Mouse (Mus musculus): ENCODE results near the gene Hspa1b. TPM values are rescaled to one million over a fixed set of nuclear protein-coding genes. Genes with fewer than 3 reads are reported as not detected.
"Not testable (repeated sequence)": the region's sequence is repeated elsewhere in the genome, so short reads cannot be mapped to it uniquely, and the experiment has no call there.

The Hspa1b gene
- polyA plus RNA-seq, 1 experiment from 2014 or later: 0.16 TPM

GRCm38 (mm10) chr17:35002153-35002865, 43.3 kb upstream of the Hspa1b start:
- H3K4me3 ChIP-seq (ENCODE audit: low read depth, low read length): peak overlapping the region; percentile 92
- H3K27ac ChIP-seq (ENCODE audit: low read depth): peak overlapping the region; percentile 97
- peak; percentile 23 for DNase-seq
- no peaks in the 10 kb centered on the region for H3K27me3 ChIP-seq (ENCODE audit: insufficient read depth, low read length)
- no peak for ATAC-seq (ENCODE audit: insufficient read depth)
- H3K4me2 ChIP-seq: peak overlapping the region; percentile 96
- H3K9ac ChIP-seq: peak overlapping the region; percentile 96
- 4% methylated on average over 12 of the region's 12 CpGs for WGBS
- TF ChIP-seq CTCF (IDR thresholded peaks at IDR 0.05; ENCODE audit: low read depth): no peak
- peaks cover 59% of the 10 kb centered on the region for H3K36me3 ChIP-seq (ENCODE audit: insufficient read depth)
- H3K9me3 ChIP-seq (ENCODE audit: low read depth, low read length): no peaks in the 10 kb centered on the region
- H3K4me1 ChIP-seq (ENCODE audit: insufficient read depth): peaks cover 23% of the 10 kb centered on the region

DNA sequence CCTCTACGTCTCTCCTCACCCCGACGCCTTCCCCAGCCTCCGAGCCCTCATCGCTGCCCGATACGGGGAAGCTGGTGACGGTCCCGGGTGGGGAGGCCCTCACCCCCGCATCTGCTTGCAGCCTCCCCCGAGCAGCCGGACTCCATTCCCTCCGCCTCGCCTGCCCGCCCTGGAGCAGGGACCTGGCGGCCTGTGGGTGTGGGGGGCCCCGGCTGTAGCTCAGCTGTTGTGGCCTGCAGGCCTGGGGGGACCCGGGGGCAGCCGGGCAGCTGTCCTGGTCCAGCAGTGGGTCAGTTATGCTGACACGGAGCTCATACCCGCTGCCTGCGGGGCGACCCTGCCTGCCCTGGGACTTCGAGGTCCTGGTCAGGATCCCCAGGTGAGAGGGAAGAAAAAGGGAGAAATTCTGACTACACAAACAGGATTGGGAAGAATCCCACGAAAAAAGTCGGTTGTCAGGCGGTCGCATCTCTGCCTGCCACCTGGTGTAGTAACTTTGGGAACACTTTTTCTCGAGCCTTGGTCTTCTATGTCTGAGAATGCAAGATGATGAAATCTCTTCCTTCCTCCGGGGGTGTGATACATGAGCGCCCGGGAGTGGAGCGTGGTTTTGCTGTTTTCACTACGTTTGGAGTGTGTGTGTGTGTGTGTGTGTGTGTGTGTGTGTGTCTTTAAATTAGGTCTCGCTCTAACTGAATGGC, 42.6 kb upstream of the Hspa1b start:
- Histone ChIP-seq H3K4me1 (ENCODE audit: insufficient read depth) (peaks cover 23% of the 10 kb centered on the region), H3K4me3 (ENCODE audit: low read depth, low read length) (peak overlapping the region; percentile 92), H3K27ac (ENCODE audit: low read depth) (peak overlapping the region; percentile 97), H3K9me3 (ENCODE audit: low read depth, low read length) (no peaks in the 10 kb centered on the region), H3K9ac (peak overlapping the region; percentile 96), H3K4me2 (peak overlapping the region; percentile 96), H3K27me3 (ENCODE audit: insufficient read depth, low read length) (no peaks in the 10 kb centered on the region), H3K36me3 (ENCODE audit: insufficient read depth) (peaks cover 53% of the 10 kb centered on the region)
- peak; percentile 63 for DNase-seq
- whole genome bisulfite sequencing: 1% methylated on average over 35 of the region's 35 CpGs
- no peak for TF ChIP-seq CTCF (IDR thresholded peaks at IDR 0.05; ENCODE audit: low read depth)
- peak; percentile 13 for ATAC-seq (ENCODE audit: insufficient read depth)

GRCm38 (mm10) chr17:35000717-35001451, 41.8 kb upstream of the Hspa1b start, which contains the start of gene Vars:
Gene Vars, plus strand, starts transcription at chr17:35000987.
- no peak for TF ChIP-seq CTCF (IDR thresholded peaks at IDR 0.05; ENCODE audit: low read depth)
- H3K27me3 ChIP-seq (ENCODE audit: insufficient read depth, low read length): no peaks in the 10 kb centered on the region
- peaks cover 50% of the 10 kb centered on the region for H3K36me3 ChIP-seq (ENCODE audit: insufficient read depth)
- DNase-seq: peak; percentile 96
- peaks cover 23% of the 10 kb centered on the region for H3K4me1 ChIP-seq (ENCODE audit: insufficient read depth)
- H3K9me3 ChIP-seq (ENCODE audit: low read depth, low read length): no peaks in the 10 kb centered on the region
- H3K27ac ChIP-seq (ENCODE audit: low read depth): peak within 1 kb of the TSS; percentile 97
- peak within 1 kb of the TSS; percentile 92 for H3K4me3 ChIP-seq (ENCODE audit: low read depth, low read length)
- peak; percentile 94 for ATAC-seq (ENCODE audit: insufficient read depth)
- peak within 1 kb of the TSS; percentile 96 for H3K4me2 ChIP-seq
- under 1% methylated on average over 81 of the region's 83 CpGs for WGBS
- H3K9ac ChIP-seq: peak within 1 kb of the TSS; percentile 96

- H3K27me3 ChIP-seq (ENCODE audit: insufficient read depth, low read length); ATAC-seq (ENCODE audit: insufficient read depth); H3K9me3 ChIP-seq (ENCODE audit: low read depth, low read length): not testable (repeated sequence)
- Histone ChIP-seq H3K4me1 (ENCODE audit: insufficient read depth) (peaks cover 23% of the 10 kb centered on the region), H3K4me3 (ENCODE audit: low read depth, low read length) (peak overlapping the region; percentile 92), H3K36me3 (ENCODE audit: insufficient read depth) (peaks cover 45% of the 10 kb centered on the region), H3K27ac (ENCODE audit: low read depth) (peak overlapping the region; percentile 97), H3K4me2 (peak overlapping the region; percentile 96), H3K9ac (peak overlapping the region; percentile 96)
- peak; percentile 60 for DNase-seq
- WGBS: 11% methylated on average over 29 of the region's 32 CpGs
Measured at GRCm38 (mm10) chr17:34999871-35000716, 41.1 kb upstream of the Hspa1b start.

DNA sequence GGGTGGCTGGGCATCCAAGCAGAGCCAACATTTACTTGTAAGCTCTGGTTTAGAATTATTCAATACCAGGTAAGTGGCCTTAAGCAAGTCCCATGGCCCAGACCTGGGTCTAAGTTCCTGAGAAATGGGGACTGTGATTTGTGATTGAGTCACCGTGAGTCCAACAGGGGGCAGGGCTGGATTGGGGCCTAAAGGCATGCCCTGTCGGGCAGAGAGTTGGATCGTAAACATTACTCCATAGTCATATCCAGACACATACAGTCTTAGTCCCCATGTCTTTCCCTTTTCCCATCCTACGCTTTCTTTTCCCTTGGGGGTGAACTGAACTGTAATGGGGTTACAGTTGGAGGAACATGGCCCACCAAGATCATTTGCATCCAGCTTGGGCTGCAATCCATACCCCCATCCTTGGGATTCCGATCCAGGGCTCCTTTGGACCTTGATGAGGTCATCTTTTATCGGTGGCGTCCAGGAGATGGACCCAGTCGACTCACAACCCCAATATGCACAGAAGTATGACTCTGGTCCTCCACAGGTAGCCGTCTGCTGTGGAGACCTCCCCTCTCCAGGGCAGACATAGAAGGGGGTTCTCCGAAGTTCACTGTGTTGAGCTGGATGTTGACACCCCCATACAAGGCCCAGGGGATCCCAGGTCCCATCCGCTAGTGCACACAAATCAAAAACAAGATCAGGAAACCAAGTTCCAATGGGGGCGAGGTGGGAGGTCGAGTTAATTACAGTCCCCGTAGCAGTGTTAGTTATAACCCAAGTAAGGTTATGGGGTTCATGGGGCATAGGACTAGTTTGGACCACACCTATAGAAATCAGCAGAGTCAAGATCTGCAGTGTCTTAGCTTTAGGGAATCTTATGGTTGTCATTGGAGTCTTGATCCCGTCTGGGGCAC, 39.7 kb upstream of the Hspa1b start:
- no peak for TF ChIP-seq CTCF (IDR thresholded peaks at IDR 0.05; ENCODE audit: low read depth)
- 91% methylated on average over 15 of the region's 15 CpGs for WGBS
- H3K36me3 ChIP-seq (ENCODE audit: insufficient read depth): peaks cover 33% of the 10 kb centered on the region
- ATAC-seq (ENCODE audit: insufficient read depth): no peak
- H3K27ac ChIP-seq (ENCODE audit: low read depth): no peak overlapping the region
- no peak for DNase-seq
- H3K9me3 ChIP-seq (ENCODE audit: low read depth, low read length): no peaks in the 10 kb centered on the region
- H3K4me1 ChIP-seq (ENCODE audit: insufficient read depth): peaks cover 23% of the 10 kb centered on the region
- H3K4me2 ChIP-seq: peak overlapping the region; percentile 96
- peak overlapping the region; percentile 80 for H3K9ac ChIP-seq
- H3K4me3 ChIP-seq (ENCODE audit: low read depth, low read length): peak overlapping the region; percentile 92
- no peaks in the 10 kb centered on the region for H3K27me3 ChIP-seq (ENCODE audit: insufficient read depth, low read length)

DNA sequence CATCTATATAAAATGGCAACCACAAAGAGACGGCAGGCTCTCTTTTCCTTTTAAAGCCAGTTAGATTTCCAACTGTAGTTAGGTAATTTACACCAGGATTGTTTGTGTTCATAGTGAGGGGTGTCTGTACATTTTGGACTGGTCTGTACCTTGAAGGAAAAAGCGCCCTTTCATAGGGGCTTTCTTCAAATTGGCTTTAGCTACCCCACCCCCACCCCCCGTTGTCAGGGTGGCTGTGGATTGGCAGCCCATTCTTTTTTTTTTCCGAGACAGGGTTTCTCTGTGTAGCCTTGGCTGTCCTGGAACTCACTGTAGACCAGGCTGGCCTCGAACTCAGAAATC, 38.1 kb upstream of the Hspa1b start:
- H3K4me1 ChIP-seq (ENCODE audit: insufficient read depth): peaks cover 13% of the 10 kb centered on the region; the same call in 1 of the 2 replicates
- no peaks in the 10 kb centered on the region for H3K9me3 ChIP-seq (ENCODE audit: low read depth, low read length)
- H3K27ac ChIP-seq (ENCODE audit: low read depth): no peak overlapping the region
- DNase-seq: no peak
- peaks cover 29% of the 10 kb centered on the region for H3K36me3 ChIP-seq (ENCODE audit: insufficient read depth)
- no peaks in the 10 kb centered on the region for H3K27me3 ChIP-seq (ENCODE audit: insufficient read depth, low read length)
- ATAC-seq (ENCODE audit: insufficient read depth): no peak
- 0 out of 2 replicates have a peak overlapping the region, but pooled peaks have one; percentile 6 for H3K4me3 ChIP-seq (ENCODE audit: low read depth, low read length)
- no peak for TF ChIP-seq CTCF (IDR thresholded peaks at IDR 0.05; ENCODE audit: low read depth)
- H3K4me2 ChIP-seq: peak overlapping the region; percentile 96
- 86% methylated on average over 5 of the region's 5 CpGs for WGBS
- H3K9ac ChIP-seq: no peak overlapping the region
